Mouse (Mus musculus) brain, embryonic 14.5 days (tissue): ENCODE measurements around the gene Snai1.

Source experiments
- CTCF ChIP-seq: fragments of 200-500 bp; IDR thresholded peaks from 2 replicates; pipeline ENCODE4 v1.5.1; 2012; ENCODE audit warnings: inconsistent platforms, mild to moderate bottlenecking, moderate library complexity, borderline replicate concordance; ENCODE audit not compliant: insufficient read depth, insufficient read length; ENCODE audit errors: extremely low read depth
- POLR2A ChIP-seq: fragments of 200-500 bp; IDR thresholded peaks from 2 replicates; pipeline ENCODE4 v1.6.1; 2012; ENCODE audit warnings: mild to moderate bottlenecking, inconsistent platforms, borderline replicate concordance; ENCODE audit not compliant: poor library complexity, insufficient read depth, insufficient read length, severe bottlenecking; ENCODE audit errors: extremely low read depth

- TF ChIP-seq POLR2A = no peak
- TF ChIP-seq CTCF = peak; percentile 90
Measured at GRCm38 (mm10) chr2:167532131-167532530, 5.9 kb upstream of the Snai1 start.
